Mouse (Mus musculus) limb, embryonic 14.5 days (tissue): Measurements from ENCODE around the gene Tnc. TPM values are rescaled to one million over a fixed set of nuclear protein-coding genes. Genes with fewer than 3 reads are reported as not detected.

ENCODE experiments used
- ATAC-seq: fragments of 200-750 bp; cut with Nextera tagmentation; 2 replicates; pipeline ENCODE4 v1.8.0; 2017; ENCODE audit warnings: low read depth, moderate number of reproducible peaks, moderate TSS enrichment; ENCODE audit not compliant: low FRiP score
- DNase-seq: peaks from one replicate; pipeline ENCODE4 v3.0.0-alpha.2; 2015; ENCODE audit warnings: low spot score
- H3K27ac ChIP-seq: fragments of 300-500 bp; sonication (generic); replicated peaks from 2 replicates; pipeline ENCODE4 v1.5.1; 2014; ENCODE audit warnings: low read depth, mild to moderate bottlenecking, low read length, moderate library complexity, mixed read lengths
- H3K27me3 ChIP-seq: fragments of 300-500 bp; sonication (generic); 2 replicates; pipeline ENCODE4 v1.6.1; 2014; ENCODE audit warnings: low read length, mixed read lengths; ENCODE audit not compliant: control insufficient read depth, insufficient read depth
- H3K36me3 ChIP-seq: fragments of 300-500 bp; sonication (generic); 2 replicates; pipeline ENCODE4 v1.6.1; 2014; ENCODE audit warnings: mild to moderate bottlenecking, low read length, moderate library complexity, mixed read lengths; ENCODE audit not compliant: control insufficient read depth, insufficient read depth
- H3K4me1 ChIP-seq: fragments of 300-500 bp; sonication (generic); 2 replicates; pipeline ENCODE4 v1.6.1; 2014; ENCODE audit warnings: antibody characterized with exemption, low read length, mixed read lengths; ENCODE audit not compliant: control insufficient read depth, insufficient read depth
- H3K4me2 ChIP-seq: fragments of 300-500 bp; sonication (generic); replicated peaks from 2 replicates; pipeline ENCODE4 v1.6.1; 2014; ENCODE audit warnings: low read depth, mild to moderate bottlenecking, low read length, moderate library complexity; ENCODE audit not compliant: severe bottlenecking
- H3K4me3 ChIP-seq: fragments of 300-500 bp; sonication (generic); replicated peaks from 2 replicates; pipeline ENCODE4 v1.5.1; 2014; ENCODE audit warnings: low read length
- H3K9ac ChIP-seq: fragments of 300-500 bp; sonication (generic); 2 replicates; pipeline ENCODE4 v1.6.1; 2014; ENCODE audit warnings: mild to moderate bottlenecking, low read depth, low read length, moderate library complexity; ENCODE audit not compliant: severe bottlenecking
- H3K9me3 ChIP-seq: fragments of 300-500 bp; sonication (generic); 2 replicates; pipeline ENCODE4 v1.6.1; 2016; ENCODE audit warnings: low read length; ENCODE audit not compliant: control insufficient read depth
- POLR2A ChIP-seq: fragments of 200-500 bp; IDR thresholded peaks from 2 replicates; pipeline ENCODE4 v1.8.0; 2012; ENCODE audit warnings: inconsistent platforms, mild to moderate bottlenecking, moderate library complexity, borderline replicate concordance; ENCODE audit not compliant: insufficient read depth, insufficient read length; ENCODE audit errors: extremely low read depth
- WGBS: fragments of 180-500 bp; shearing (Covaris S2); extraction: QIAGEN DNeasy Blood & Tissue Kit; methylation state at CpG from one replicate; pipeline ENCODE4 v1.1.7; 2014; 5-methylcytosine and 5-hydroxymethylcytosine counted together
- polyA plus RNA-seq, 2 experiments: library from polyadenylated mRNA; depleted of rRNA in 1 of 2; stranded (reverse) in 1 of 2; unstranded in 1 of 2; fragments of >200 nt; fragmentation: Nextera tagmentation in 1 of 2; extraction: Ambion mirVana in 1 of 2; gene quantifications; 2 replicates each; pipeline versions ENCODE4 v1.2.1 to v1.2.3; 2012 to 2014

Gene Tnc
- polyA plus RNA-seq, 2 experiments, result 58.2 to 73.8 TPM

- Histone ChIP-seq H3K9me3 (no peaks in the 10 kb centered on the region), H3K4me2 (no peak overlapping the region), H3K36me3 (peaks cover 4% of the 10 kb centered on the region; the same call in 1 of the 2 replicates), H3K27me3 (no peaks in the 10 kb centered on the region), H3K4me1 (0 out of 2 replicates have a peak, but pooled peaks cover 5% of the 10 kb centered on the region), H3K9ac (no peak overlapping the region), H3K27ac (no peak overlapping the region), H3K4me3 (no peak overlapping the region)
- WGBS, result 79% methylated on average over 12 of the region's 12 CpGs
- DNase-seq (no peak), ATAC-seq (no peak)
- no peak for TF ChIP-seq POLR2A
These were observed 64.3 kb downstream of the Tnc start for GRCm38 (mm10) chr4:63982425-63983097.

GRCm38 (mm10) chr4:63980211-63980794 lies 66.5 kb downstream of the Tnc start:
- H3K4me1 ChIP-seq, result 0 out of 2 replicates have a peak, but pooled peaks cover 5% of the 10 kb centered on the region
- no peaks in the 10 kb centered on the region for H3K9me3 ChIP-seq
- H3K36me3 ChIP-seq, result peaks cover 4% of the 10 kb centered on the region; the same call in 1 of the 2 replicates
- 64% methylated on average over 1 of the region's 1 CpGs for WGBS
- no peak overlapping the region for H3K4me3 ChIP-seq
- ATAC-seq (no peak), DNase-seq (no peak)
- no peak overlapping the region for H3K27ac ChIP-seq
- H3K4me2 ChIP-seq, result no peak overlapping the region
- TF ChIP-seq POLR2A, result no peak
- no peaks in the 10 kb centered on the region for H3K27me3 ChIP-seq
- H3K9ac ChIP-seq, result no peak overlapping the region

- Histone ChIP-seq H3K4me1 (0 out of 2 replicates have a peak, but pooled peaks cover 5% of the 10 kb centered on the region), H3K9ac (no peak overlapping the region), H3K27ac (no peak overlapping the region), H3K9me3 (no peaks in the 10 kb centered on the region), H3K4me2 (no peak overlapping the region), H3K36me3 (peaks cover 8% of the 10 kb centered on the region; the same call in 1 of the 2 replicates), H3K4me3 (no peak overlapping the region), H3K27me3 (no peaks in the 10 kb centered on the region)
- DNase-seq (no peak), ATAC-seq (no peak)
- no peak for TF ChIP-seq POLR2A
- WGBS, result 34% methylated on average over 2 of the region's 2 CpGs
These were observed 67.2 kb downstream of the Tnc start for GRCm38 (mm10) chr4:63979635-63980034.

- Histone ChIP-seq H3K4me1 (no peaks in the 10 kb centered on the region), H3K9me3 (no peaks in the 10 kb centered on the region), H3K27me3 (no peaks in the 10 kb centered on the region), H3K9ac (no peak overlapping the region), H3K4me3 (no peak overlapping the region), H3K4me2 (no peak overlapping the region), H3K27ac (no peak overlapping the region), H3K36me3 (peaks cover 23% of the 10 kb centered on the region)
- ATAC-seq (no peak), DNase-seq (no peak)
- 100% methylated on average over 2 of the region's 2 CpGs for WGBS
- TF ChIP-seq POLR2A, result no peak
These were observed 74.3 kb downstream of the Tnc start for GRCm38 (mm10) chr4:63972536-63972935.

- no peak for TF ChIP-seq POLR2A
- 82% methylated on average over 1 of the region's 1 CpGs for WGBS
- H3K36me3 ChIP-seq, result peaks cover 29% of the 10 kb centered on the region
These were observed 75.1 kb downstream of the Tnc start for GRCm38 (mm10) chr4:63971762-63972161.

More at GRCm38 (mm10) chr4:63971762-63972161, 75.1 kb downstream of the Tnc start:
- Histone ChIP-seq H3K4me3 (no peak overlapping the region), H3K9ac (no peak overlapping the region), H3K9me3 (no peaks in the 10 kb centered on the region), H3K27ac (no peak overlapping the region), H3K27me3 (no peaks in the 10 kb centered on the region), H3K4me1 (no peaks in the 10 kb centered on the region), H3K4me2 (no peak overlapping the region)
- ATAC-seq, result no peak
- DNase-seq, result no peak
